Mouse (Mus musculus): ENCODE measurements at regions not wholly inside any gene's neighbourhood (a gene's known extent, or its start where the extent isn't known, plus 50 kb on each side); places are given as distances from the start of the nearest gene placed in this dataset.

GRCm38 (mm10) chr17:14501341-14501740 lies 192.7 kb downstream of the Thbs2 start:
- peak; percentile 15 for DNase-seq (ENCODE audit: low read depth, low spot score)

- DNase-seq (ENCODE audit: low read depth, low spot score): no peak
Observed at GRCm38 (mm10) chr17:14497086-14497485, 196.9 kb downstream of the Thbs2 start.

- no peak for DNase-seq (ENCODE audit: low read depth, low spot score)
Observed at GRCm38 (mm10) chr17:14493751-14494320, 200.2 kb downstream of the Thbs2 start.

- no peak for DNase-seq (ENCODE audit: low read depth, low spot score)
Observed at GRCm38 (mm10) chr17:14492936-14493335, 201.1 kb downstream of the Thbs2 start.

- no peak for DNase-seq (ENCODE audit: low read depth, low spot score)
Observed at GRCm38 (mm10) chr17:14481746-14482145, 202.4 kb downstream of the Smoc2 start.

- DNase-seq (ENCODE audit: low read depth, low spot score): no peak
Observed at GRCm38 (mm10) chr17:14478938-14479505, 199.7 kb downstream of the Smoc2 start.

GRCm38 (mm10) chr17:14476707-14477106 lies 197.4 kb downstream of the Smoc2 start:
- DNase-seq (ENCODE audit: low read depth, low spot score): no peak

GRCm38 (mm10) chr17:14475778-14476647 lies 196.7 kb downstream of the Smoc2 start:
- DNase-seq (ENCODE audit: low read depth, low spot score): no peak

GRCm38 (mm10) chr17:14475277-14475676 lies 196.0 kb downstream of the Smoc2 start:
- no peak for DNase-seq (ENCODE audit: low read depth, low spot score)

- DNase-seq (ENCODE audit: low read depth, low spot score): no peak
Observed at GRCm38 (mm10) chr17:14468754-14469488, 189.6 kb downstream of the Smoc2 start.

- no peak for DNase-seq (ENCODE audit: low read depth, low spot score)
Observed at GRCm38 (mm10) chr17:14455251-14455743, 176.0 kb downstream of the Smoc2 start.

Measured in skeletal muscle tissue, adult 2 months (tissue).